Mouse (Mus musculus) spleen, adult 12 weeks (tissue): ENCODE data around the gene Erg.

Experiments used
- DNase-seq: peaks from one replicate; pipeline ENCODE4 v3.0.0; 2022; ENCODE audit warnings: low spot score

Erg gene

DNA sequence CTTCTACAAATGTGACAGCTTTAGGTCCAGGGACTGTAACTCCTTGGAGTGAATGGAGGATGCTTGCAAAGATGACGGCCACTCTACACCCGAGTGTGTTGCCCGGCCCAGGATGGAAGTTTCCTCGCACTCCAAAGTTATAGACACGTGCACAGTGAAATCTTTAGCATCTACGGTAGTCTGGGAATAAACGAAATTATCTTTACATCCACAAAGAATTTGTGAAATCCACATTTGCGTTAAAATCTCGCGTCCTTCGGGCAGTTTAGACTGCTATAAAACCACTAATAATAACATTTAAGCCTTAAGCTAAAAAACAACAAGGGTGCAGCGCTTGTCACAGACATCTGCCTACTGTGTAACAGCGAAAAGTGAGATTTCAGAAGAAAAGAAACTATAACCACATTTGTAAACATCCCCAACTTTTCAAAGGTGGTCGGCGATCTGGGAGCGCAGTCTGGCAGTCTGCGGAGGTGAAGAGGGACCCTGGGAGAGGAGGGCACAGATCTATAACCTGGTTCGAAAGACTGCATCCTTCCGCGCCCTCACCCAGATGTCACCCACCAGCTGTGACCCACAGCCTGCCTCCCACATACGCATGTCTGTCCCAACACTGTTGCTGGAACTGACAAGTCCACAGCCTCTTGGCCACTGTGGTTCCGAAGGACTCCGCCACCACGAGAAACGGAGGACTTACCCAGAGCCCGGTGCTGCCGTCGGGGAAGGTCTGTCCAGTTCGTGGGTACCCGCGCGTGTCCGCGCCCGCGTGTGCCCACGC is 1.5 kb downstream of the Erg start:
- DNase-seq: no peak

DNA sequence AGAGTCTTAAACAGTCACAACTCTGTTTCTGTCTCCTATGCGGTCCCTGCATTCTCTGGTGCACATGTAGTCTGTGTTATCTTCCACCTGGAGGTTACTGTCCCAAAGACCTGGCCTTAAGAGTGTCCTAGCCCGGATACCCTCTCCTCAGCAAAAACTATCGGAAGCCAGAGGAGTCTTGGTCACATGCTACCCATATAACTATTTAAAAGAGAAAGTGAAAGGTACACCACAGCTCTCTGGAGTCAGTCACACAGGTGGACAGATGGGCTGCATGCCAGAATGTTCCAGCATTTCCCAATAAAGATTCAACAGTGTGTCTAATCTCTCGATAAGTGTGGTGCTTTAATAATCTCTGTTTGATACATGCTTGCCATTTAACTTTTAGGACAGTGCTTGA is 7.1 kb downstream of the Erg start:
- DNase-seq: no peak

DNA sequence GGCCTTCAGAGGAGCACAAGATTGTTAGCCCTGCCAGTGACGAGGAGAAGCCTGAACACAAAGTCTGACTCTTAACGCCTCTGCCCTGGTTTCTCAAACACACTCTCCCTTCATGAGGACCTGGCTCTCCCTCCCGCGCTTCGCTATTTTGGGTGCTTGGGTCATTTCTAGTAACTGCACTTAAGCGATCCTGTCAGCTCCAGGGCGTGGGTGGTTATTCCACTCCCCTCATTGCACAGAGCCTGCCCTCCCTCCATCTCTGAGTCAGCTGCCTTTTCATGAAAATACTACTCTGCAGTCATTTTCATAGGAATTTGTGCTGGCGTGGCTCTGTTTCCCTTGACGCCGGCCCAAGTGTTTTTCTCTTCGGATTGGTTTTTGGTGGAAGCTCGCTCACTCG is 13.2 kb downstream of the Erg start:
- DNase-seq: no peak

DNA sequence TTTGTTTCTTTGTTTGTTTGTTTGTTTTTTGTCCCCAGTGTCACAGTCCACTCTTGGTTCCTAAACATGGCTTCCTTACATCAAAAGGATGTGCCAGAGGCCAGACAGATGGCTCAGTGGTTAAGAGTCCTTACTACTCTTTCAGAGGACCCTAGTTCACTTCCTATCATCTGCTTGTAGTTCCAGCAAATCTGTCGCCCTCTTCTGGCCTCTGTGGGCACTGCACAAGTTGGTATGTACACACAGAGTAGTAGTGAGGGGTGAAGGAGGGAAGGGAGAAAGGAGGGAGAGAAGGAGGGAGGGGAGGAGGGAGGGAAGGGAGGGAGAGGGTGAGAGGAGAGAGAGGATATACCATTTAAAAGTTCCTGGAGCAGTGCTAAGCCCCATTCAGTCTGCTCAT is 15.8 kb downstream of the Erg start:
- peak; percentile 6 for DNase-seq

DNA sequence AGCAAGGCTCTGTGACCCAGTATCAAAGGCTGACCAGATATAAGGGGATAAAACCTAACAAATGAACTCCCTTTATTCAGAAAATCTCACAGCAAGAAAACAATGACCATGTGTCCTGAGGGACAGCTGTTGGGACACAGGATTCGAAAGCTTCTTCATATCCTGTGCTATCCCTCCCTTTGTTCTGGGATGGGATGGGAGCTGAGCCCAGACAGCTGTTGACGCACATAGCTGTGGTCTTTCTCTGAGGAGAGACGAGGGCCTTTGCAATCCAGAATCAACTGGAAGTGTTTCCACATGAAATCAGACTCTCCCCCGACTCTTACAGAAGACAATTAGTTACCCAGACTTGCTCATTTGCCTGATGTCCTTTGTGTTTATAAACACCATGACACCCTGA is 29.6 kb downstream of the Erg start:
- DNase-seq: no peak

DNA sequence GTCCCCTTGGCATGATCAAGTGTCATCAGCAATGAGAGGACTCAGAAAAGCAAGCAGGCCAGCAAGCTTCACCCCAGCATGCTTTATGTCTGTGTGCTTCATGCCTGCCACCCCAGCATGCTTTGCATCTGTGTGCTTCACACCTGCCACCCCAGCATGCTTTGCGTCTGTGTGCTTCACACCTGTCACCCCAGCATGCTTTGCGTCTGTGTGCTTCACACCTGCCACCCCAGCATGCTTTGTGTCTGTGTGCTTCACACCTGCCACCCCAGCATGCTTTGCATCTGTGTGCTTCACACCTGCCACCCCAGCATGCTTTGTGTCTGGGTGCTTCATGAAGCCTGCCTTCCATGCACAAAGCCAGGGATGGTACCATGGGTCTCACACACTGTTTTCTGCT is 33.3 kb downstream of the Erg start:
- no peak for DNase-seq

DNA sequence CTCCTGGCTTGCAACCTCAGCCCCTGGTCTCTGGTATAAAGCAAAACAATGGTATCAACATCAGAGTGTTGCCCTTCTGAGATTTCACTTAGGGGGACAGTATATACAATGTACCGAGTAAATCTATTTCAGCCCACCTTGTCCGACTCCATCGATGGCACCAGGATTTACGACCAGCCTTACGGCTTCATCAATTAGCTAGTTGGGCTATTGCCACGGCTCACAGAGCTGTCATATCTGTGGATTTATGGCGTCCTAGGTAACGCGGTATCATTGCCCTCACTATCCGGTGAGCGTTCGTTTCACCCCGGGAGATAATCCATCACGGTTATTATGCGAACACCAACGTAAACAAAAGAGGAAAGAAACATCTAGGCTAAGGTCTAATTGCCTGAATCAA is 33.9 kb downstream of the Erg start:
- no peak for DNase-seq

DNA sequence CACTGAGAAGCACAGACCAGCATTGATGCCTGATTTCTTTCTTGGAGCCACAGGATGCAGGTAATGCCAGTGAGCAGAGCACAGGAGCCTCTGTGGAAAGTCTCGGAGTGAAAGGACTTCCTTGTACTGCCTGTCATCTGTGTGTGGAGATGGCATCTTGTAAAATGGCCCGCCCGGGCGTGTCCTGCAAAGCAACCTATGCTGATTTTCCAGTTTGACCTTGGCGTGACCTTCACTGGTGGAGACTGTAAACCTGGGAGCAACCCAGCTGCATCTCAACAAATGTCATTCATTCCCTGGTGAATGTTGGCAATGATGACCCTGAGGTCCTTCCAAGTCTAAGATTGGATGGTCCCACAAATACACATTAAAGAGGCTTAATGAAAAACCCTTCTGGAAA is 35.9 kb downstream of the Erg start:
- DNase-seq: no peak

DNA sequence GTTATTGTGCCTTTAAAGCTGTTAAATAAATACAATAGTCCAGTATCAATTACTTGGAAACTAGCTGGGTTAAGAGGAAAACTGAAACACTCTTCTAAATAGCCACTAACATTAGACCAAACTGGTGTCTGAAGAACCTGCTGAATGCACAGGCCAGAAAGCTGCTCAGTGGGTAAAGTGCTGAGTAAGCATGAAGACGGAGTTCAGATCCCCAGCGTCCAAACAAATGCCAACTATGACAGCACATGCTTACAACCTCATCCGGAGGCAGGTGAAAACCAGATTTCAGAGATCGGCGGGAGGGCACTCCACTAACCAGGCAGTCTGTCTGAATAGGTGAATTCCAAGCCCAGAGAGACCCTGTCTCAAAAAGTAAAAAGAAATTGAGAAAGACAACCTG is 41.6 kb downstream of the Erg start:
- no peak for DNase-seq

DNA sequence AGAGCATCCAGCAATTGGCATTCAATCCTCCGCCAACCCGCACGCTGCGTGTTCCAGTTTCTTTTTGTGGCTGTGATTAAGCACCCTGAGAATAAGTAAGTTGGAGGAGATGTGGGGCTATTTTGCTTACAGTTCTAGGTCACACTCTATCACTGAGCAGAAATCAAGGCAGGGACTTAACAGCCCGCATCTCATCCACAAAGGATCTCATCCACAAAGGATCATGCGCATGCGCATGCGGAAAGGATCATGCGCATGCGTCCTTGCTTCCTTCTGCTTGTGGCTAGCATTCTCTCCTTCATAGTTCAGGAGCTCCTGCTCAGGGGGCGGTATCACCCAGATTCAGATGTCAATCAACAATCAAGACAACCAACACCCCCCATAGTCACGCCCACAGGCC is 42.9 kb downstream of the Erg start:
- no peak for DNase-seq

DNA sequence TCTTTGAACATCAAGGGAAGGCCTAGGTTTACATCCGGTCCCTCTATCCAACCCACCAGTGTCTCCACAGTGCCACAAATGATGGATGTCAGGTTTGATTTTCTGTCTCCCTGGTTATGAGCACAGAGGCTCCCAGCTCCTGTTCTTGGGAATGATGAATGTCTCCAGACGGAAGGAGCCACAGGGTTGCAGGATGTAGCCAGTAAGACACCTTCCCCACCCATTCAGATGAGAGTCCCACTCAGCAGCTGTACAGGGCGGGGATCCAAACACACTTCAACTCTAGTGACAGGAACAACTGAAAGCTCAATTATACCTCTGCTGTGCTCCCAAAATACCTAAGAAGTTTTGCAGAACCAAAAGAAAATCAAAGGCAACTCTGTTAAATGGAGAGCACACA is 51.2 kb downstream of the Erg start:
- DNase-seq: no peak

DNA sequence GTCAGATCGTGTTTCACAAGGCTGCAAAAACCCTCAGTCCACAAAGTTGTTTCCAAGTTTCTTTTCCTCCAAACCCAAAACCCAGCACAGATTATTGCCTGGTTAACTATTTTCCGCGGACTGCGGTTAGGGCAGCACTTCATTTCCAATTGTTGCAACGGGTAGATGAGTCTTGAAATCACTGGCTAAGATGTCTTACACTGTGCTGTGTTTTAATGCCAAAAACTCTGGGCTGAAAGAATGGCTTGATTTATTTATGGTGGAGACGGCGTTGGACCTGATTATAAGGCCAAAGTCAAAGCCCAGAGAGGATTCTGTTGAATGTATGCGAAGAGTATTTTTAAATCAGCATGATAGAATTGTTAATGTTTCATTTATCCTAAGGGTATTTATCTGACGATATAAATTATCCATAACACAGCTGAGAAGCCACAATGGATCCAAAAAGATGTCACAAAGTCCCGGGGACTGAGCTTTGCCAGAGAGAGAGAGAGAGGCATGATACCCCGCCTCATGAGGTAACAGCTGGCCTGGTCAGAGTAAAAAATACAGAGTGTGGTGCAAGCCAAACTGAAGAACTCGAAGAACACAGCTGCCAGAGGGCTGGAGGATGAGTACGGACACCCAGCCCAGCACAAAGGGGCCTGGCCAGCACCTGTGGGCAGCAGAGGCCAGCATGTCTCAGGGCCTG is 53.9 kb downstream of the Erg start:
- no peak for DNase-seq

DNA sequence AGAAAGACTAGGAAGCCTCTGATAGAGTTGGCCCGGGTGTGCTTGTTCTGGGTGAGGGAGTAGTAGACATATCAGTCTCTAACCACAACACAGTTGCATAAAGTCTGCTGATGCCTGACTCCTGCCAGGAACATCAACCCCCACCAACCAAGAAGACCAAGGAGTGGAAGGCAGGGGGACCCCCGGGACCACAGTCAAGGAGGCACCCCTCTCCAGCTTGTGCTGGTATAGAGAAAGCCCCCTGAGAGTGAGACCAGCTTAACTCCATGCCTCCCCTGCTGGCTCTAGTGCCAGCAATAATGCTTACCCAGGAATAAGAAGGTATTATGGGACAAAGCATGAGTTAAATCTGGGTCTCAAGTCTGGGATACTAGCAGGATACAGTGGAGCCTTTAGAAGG is 58.8 kb downstream of the Erg start:
- no peak for DNase-seq

DNA sequence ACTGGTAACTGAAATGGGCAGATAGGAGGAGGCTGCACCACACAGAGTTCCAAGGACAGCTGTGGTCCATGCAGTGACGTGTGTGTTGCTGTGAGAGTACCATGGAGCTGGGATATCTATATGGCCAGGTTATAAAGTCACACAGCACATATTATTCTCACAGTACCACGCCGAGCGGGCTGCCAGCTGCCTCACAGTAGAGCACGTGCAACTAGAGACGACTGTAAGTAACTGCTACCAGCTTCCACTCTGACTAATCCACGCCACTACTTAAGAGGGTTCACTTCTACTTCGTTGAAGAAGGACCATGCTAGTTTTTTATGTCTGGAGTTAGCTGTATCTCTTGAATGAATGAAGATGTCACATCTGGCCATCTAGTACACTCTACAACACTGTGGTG is 66.9 kb downstream of the Erg start:
- no peak for DNase-seq

DNA sequence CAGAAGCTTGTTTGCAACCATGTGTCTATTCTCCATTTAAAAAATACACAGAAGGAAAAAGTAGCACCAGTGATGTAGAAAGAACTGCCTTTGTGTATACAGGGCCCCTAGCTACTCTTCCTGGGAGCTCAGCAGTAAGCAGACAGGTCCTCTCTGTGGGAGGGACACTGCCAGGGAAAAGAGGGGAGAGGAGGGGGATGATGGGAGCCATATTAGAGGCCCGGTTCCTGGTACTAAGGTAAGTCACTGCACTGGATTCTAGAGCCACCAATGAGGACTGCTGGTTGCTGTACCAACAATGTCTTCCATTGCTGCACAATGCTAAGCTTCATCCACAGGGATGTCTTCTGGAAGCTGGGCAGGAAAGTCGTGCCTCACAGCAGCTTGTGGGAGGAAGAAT is 80.3 kb downstream of the Erg start:
- DNase-seq: no peak

DNA sequence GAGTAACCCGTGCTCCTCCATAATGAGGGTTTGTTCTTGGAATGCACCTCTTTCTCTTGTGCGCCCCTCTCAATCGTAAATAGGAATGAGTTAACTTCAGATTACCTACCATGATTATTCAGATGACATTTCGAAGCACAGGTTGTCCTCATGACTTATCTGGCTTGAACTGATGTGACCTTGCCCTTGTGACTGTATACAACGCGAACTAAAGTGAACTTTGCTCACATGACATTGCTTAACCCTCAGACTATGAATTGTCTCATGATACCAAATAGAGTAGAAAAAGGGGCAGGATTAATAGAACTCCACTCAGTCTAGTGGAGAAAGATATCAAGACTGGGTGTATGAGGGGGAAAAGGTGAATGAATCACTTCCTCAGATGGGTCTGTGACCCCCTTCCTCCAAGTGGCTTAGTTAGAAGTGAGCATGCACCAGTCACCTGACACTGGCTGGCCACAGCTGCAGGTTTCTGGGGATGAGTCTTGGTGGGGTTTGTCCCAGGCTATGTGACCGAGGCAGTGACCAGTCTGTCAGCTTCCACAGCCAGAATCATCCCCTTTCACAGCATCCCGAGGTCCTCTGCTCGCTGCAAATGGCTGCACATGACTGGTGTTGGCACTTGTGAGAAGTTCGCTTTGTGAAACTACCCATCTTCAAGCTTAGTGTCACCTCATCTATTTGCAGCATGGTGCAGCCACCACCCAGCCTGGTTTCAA is 89.7 kb downstream of the Erg start:
- no peak for DNase-seq

DNA sequence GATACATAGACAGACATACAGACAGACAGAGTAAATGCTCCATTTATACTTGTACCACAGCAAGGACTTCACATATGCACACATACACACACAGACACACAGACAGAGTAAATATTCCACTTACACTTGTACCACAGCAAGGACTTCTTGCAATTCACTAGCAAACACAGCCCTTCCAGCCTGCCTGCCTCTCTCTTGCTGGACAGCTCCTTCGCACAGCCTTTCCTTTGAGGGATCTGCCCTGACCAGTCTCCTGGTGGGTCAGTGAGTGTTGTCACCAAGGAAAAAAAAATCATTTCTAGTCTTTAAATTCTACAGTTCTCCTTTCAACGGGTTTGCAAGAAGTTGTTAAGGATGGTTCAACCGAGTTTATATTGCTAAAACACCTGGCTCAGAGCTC is 92.3 kb downstream of the Erg start:
- no peak for DNase-seq

DNA sequence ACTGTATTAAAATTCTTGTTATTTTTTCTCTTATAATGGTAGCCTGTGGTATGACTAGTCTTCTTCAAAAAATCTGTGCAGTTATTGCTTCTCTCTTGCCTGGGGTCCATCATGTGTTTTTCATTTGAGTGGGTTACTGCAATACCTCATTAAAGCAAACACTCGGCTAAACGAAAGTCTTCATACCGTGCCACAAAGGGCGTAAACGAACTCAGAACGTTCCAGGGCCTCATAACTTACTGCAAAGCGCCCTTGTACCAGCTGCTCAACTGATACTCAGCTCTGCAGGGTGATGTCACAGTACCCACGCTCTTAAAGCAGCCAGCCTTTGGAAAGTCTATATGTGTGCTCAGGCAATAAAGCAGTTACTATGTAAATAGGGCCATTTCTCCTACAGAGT is 93.1 kb downstream of the Erg start:
- no peak for DNase-seq

DNA sequence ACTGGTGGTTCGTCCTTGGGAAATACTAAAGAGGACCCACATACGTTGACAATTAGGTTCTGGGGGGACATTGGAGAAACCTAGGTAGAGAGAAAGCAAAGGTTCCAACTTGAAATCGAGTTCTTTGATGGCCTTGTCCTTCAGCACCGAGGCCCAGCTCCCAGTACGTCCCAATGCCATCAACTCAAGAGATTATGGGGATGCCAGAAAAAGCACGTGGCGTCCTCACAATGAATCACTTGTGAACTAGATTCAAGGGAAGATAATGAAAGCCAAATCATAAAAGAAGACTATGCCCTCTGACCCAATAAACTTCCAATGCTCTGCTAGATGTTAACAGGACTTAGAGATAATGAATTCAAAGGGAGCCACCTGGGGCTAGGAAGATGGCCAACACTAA is 94.2 kb downstream of the Erg start:
- DNase-seq: no peak

DNA sequence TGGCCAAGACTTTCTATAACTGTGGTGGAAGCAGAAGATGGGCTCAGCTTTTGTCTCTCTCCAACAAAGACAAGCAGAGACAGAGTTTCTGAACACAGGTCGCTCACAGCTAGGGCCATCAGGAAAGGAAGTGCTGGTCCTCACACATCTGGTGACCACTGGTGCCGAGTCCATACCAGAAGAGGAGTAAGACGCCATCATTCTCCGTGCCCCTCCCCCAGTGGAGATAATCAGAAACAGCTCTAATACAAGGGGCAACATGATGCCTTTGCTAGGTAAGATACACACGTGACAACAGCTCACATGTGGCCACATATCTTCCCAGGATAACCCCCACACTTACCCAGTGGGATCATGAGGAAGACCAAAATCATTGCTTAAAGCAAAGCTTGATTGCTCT is 96.0 kb downstream of the Erg start:
- no peak for DNase-seq

DNA sequence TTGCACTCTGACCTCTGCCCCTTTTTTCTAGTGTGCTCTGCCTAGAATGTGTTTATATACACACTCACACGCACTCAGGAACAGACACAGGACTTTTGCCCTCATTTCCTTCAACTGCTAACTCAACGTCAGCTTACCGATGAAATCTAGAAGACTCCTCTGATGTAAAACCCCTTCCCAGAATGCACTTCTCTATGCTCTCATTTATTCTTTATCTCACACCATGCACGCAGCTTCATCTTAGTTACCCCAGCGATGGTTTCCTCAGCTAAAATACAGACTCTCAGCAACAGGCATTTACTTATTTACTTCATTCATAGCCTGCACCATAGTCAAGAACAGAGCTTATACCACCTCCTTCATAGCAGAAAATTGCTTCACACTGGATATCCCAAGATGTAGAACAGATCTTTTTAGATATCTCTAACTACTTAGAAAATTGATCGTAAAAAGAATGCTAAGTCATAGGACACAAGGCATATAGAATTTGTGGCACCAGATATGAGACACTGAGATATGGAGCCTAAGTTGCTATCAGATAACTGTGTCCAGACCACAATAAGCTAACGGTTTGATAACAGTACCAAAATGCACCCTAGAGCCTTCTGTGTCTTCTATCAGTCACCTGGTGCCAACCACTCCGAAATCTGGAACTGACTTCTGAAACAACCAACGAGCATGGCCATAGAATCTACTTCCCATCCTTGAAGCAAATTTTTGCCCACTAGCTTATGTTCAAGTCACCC is 98.6 kb downstream of the Erg start:
- no peak for DNase-seq

DNA sequence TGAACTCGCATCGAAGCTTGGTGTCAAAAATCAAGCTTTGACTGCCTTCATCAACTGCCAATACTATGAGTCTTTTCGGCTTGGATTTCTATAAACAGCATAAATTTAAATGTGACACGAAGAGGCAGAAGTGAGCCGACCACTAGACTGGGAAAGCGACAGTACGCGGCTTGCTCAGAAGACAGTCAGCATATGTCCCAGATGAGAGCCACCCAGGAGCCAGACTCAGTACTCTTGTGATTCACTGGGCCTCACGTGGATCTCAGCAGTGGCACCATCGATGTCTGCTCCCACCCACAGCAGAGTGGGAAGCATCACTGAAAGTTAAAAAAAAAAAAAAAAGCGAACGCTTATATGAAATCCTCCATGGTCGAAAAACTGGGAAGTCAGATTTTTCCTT is 105.2 kb downstream of the Erg start:
- no peak for DNase-seq

DNA sequence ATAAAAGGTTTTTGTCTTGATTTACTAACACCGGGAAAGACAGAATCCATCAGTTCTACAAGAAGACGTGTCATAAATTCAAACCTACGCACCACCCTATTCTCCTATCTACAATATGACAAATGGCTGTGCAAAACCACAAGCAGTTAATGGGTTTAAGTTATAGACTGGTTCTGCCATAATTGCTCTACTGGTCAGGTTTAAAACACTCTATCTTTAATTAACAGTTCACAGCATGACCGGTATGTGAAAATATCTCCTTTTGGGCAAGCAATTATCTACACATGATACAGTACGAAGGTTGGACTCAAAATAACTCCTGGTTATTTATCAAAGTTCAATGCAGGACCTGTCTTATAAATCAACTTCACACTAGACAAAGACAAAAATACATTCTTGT is 107.8 kb downstream of the Erg start:
- no peak for DNase-seq
